17 mouse cellular contexts compared by ENCODE assay signal in the genomic region with DNA sequence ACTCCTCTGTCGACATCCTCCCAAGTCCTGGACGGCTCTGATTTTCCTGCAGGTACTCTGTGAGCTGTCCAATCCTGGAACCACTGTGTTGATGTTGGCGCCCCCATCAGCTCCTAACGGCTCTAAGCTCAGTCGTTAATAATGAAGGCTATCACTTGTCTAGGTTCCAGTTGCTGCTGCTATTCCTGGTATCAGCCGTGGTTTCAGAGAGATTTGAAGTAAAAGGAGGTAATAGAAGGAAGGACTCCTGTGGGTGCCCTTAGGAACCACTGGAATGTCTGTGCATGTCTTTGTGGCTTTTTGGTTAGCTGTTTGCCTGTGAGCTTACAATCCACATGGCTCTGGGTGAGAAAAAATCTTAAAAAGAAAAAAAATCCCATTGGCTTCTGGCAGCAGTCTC. TPM values are rescaled to one million over a fixed set of nuclear protein-coding genes. Genes with fewer than 3 reads are reported as not detected.
"Had no signal": no experiment of that assay in that cellular context is flagged by ENCODE, and none has a peak within 500 bp of the region (broad histone marks: within the 10 kb centered on the region; RNA-seq: fewer than 3 reads in every experiment).

No protein-coding gene starts in this region.

- ATAC-seq: liver, embryonic 12.5 days; midbrain, embryonic 16.5 days had no signal

- H3K9me3 ChIP-seq: liver, embryonic 12.5 days; midbrain, embryonic 10.5 days; neural tube, embryonic 13.5 days had no signal

- DNase-seq: kidney, adult 11 months; kidney, adult 9 months; kidney, postnatal 36 days; lung, embryonic 14.5 days; lung, postnatal 10 days; lung, postnatal 4 days; right cerebral cortex, adult 18-20 months; right cerebral cortex, postnatal 25 days; thymus, postnatal 36 days had no signal

- H3K36me3 ChIP-seq: liver, embryonic 12.5 days; midbrain, embryonic 10.5 days; neural tube, embryonic 13.5 days had no signal

- H3K27ac ChIP-seq: kidney, postnatal 0 days; left cerebral cortex, adult 2 months; liver, embryonic 12.5 days; midbrain, embryonic 10.5 days; neural tube, embryonic 13.5 days had no signal

- H3K4me2 ChIP-seq: liver, embryonic 12.5 days; lung, embryonic 14.5 days; neural tube, embryonic 13.5 days had no signal

- H3K4me1 ChIP-seq: liver, embryonic 12.5 days had no signal

- H3K9ac ChIP-seq: liver, embryonic 12.5 days; lung, embryonic 14.5 days; neural tube, embryonic 13.5 days had no signal

- H3K27me3 ChIP-seq: liver, embryonic 12.5 days; neural tube, embryonic 13.5 days had no signal

- H3K4me3 ChIP-seq: left cerebral cortex, adult 2 months; liver, embryonic 12.5 days; midbrain, embryonic 10.5 days; neural tube, embryonic 13.5 days had no signal

RNA-seq across cellular contexts. Expression of a gene that starts 8.0 kb away (rescaled TPM):
- total RNA-seq: megakaryocyte, adult 5-6 weeks had no signal
- polyA plus RNA-seq: small intestine, adult 2 months had no signal
